Mouse (Mus musculus) kidney, postnatal 14 days (tissue): ENCODE data around the gene Cdca3.
A peak's percentile ranks its signal among the peaks of the same experiment; 100 is the strongest.

Source experiments
- DNase-seq: peaks from one replicate; pipeline ENCODE4 v3.0.0; 2022; ENCODE audit warnings: mixed read lengths

Cdca3 gene

DNA sequence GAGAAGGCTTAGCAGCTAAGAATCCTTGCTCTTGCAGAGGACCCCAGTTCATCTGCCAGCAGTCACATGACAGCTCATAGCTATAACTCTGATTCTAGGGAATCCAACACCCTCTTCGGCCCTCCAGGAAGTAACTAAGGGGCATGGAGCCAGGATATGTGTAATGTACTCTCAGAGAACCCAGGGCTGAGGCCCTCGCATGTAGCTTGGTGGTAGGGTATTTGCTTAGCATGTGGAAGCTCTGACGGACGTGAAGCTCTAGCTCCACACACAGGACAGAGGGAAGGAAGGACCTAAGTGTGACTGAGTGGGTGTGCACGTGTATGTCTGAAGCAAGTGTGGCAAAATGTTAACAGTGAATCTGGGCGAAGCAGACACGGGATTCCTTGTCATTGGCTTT is 7.1 kb downstream of the Cdca3 start:
- DNase-seq, result no peak

DNA sequence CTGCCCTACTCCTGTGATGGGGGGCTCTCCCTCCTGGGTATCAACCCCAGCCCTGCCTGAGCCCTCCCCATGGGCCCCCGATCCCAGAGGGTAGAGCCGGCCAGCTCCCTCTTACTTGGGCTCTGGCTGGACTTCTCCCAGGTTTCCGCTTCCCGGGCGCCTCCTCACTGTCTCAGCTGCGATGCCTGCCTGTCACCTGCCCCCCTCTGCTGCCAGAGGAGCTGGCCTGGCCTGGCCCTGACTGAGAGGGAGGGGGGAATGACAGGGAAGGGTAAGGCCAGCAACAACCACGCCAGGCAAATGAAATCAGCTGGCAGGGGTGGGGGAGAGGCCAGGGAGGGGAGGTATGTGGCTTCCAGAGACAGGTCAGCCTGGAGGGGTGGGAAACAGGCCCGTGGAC is 10.5 kb downstream of the Cdca3 start:
- DNase-seq, result no peak

DNA sequence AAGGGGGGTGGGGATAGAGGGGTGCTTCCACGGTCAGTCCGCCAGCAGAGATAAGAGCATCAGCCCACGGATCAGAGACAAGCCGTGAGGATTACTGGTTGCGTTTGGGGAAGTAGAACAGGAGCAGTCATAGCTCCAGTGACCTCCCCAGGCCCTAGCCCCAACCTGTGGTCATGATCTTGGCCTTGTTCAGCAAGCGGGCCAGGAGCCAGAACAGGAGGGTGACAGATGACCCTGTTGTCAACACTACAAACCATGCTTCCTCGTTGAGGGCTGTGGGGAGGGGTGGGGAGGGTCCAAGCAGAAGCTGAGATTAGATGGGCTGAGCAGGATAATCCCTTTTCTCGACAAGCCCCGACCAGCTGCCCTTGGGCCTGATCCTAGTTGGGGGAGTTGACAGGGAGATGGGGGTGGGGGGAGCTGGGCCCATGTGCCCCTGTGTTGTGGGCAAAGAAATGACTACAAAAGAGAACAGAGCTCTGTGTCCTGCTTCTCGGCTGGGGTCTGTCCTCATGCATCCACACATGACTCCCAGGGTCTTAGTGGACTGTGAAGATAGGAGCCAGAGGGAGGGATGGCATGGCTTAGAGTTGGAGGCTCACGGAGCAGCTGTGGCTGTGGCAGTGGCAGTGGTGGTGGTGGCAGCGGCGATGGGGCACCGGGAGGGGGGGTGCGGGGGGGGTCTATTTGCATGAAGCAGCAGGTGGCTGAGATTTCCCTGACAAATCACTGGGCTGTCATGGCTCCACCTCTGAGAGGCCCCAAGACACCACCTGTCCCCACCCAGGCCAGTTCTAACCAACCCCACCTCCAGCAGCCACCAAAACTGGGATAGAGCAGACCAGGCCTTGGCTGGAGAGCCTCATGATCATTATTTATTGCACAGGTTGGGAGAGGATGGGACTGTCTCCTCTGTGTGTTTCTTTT is 11.2 kb downstream of the Cdca3 start, which contains the start of gene Gnb3:
Gene Gnb3 (minus strand): TSS at position 35 of the 927 bp plus-strand sequence.
- DNase-seq, result no peak

DNA sequence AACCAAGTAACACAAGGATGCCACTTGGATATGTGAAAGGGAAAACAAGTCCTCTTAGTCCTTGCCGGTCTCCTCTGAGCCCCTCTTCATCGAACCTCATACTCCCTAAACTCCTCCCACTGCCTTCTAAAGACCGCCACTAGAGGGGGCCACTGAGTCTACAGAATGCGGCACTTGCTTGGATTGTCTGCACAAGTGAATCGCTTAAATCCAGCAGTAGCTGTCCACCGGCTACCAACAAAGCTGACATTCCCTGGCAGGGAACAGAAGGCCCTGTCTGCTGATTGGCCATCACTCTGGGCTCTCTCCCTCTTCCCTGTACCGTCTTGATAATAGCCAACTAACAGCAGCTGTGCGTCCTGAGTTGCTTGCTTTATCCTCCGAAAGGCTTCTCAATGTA is 18.0 kb downstream of the Cdca3 start:
- peak; percentile 92 for DNase-seq

DNA sequence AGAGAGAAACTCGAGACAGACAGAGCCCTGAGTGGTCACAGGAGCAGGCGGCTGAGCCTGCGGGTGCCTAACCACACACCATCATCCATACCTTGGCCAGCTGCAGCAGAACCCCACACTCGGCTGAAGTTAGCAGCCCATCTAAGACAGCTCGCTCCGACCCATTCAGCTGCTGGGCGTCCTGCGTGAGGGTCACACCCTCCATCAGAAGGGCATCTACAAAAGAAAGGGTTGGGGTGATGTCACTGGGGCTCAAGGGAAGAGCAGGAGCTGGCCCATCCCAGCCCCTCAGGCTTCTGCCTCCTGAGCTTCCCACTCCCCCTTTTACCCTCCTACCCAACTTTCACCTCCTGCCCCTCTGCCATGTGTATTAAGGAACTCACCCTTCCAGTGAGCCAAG is 21.2 kb downstream of the Cdca3 start:
- no peak for DNase-seq

DNA sequence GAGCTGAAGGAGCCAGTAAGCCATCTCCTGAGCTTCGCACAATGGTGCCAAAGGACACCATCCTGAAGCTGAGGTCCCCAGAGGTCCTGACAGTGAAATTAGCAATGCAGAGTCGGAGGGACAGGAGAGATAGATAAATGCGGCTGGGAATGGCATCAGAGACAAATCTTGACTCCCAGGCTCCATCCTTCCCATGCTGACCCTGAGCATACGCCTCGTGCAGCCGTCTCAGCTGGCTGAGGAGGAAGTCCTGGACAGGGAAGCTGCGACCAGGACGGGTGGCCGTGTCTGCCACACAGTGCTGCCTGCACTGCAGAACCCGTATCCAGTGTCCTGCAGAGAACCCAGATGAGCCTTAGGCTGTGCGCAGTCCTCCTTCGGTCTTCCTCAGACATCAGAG is 25.3 kb downstream of the Cdca3 start:
- DNase-seq, result no peak

DNA sequence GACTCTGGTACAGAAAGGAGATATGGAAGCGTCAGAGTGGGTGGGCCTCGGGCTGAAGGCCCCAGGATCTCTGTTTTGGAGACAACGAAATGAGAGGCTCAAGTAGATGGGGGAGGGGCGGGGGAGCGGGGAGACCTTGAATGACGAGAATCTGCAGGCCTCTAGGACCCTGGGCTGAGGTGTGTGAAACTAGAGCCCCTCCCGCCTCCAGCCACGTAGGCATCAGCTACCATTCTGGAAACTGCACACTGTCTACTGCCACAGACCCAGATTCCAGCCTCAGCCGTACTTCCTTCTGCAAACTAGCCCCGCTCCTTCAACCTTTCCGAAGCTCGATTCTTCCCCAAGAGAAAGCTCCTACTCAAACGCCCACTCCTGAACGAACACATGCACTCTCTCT is 27.0 kb downstream of the Cdca3 start:
- no peak for DNase-seq

- DNase-seq, result peak; percentile 82
Measured at GRCm38 (mm10) chr6:124856916-124857839, 27.8 kb downstream of the Cdca3 start, which contains the start of gene P3h3. Gene P3h3 (minus strand): TSS chr6:124857752.

- no peak for DNase-seq
Measured at GRCm38 (mm10) chr6:124857840-124858530, 28.6 kb downstream of the Cdca3 start.

DNA sequence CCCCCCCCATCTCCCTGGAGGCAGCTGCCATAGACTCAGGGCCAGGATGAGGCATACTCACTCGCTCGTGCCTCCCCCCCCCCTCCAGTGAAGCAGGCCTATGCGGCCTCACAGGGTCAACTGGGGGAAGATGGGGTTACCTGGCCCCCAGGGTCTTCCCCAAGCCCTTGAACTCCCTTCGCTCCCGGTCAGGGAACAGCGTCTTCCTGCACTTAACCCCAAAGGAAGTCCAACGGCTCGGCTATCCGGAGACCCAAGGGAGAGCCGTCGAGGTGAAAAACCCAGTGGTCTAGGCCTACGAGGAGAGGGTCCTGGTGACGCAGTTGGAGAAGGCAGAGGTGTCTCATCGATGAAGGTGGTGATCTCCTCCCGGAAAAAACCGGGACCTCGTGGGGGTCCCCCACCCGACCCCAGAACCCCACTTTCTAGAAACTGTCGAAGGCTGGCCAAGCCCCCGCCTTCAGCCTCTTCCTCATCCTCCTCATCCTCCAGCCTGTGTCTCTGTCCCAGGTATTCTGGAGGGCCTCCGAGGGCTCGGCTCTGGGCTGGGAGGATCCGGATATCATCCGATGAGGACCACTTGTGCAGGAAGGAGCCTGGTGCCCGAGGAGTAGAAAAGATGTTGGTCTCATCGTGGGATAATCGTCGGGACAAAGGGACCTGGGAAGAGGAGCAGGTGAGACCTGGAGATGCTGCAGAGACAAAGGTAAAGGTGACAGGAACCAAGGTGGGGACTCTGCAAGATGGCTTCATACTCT is 29.4 kb downstream of the Cdca3 start:
- DNase-seq, result no peak

- DNase-seq, result peak; percentile 87
Measured at GRCm38 (mm10) chr6:124859725-124860124, 30.4 kb downstream of the Cdca3 start.

- no peak for DNase-seq
Measured at GRCm38 (mm10) chr6:124860511-124860910, 31.2 kb downstream of the Cdca3 start.

DNA sequence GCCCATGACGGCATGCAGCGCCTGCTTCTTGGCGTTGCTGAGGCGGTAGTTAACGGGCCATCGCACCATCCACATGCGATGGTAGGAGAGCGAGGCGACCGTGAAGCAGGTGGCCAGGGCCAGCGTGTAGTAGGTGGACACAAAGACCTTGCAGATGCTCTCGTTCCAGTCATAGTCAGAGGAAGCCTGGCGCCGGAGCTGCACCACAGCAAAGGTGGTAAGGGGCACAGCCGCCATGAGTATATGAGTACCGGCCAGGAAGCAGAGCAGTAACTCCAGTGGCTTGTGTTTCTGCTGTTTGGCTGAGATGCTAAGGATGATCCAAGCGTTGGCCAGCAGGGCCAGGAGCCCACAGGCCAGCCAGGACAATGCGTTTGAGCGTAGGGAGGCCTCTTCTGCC is 31.9 kb downstream of the Cdca3 start:
- DNase-seq, result no peak

DNA sequence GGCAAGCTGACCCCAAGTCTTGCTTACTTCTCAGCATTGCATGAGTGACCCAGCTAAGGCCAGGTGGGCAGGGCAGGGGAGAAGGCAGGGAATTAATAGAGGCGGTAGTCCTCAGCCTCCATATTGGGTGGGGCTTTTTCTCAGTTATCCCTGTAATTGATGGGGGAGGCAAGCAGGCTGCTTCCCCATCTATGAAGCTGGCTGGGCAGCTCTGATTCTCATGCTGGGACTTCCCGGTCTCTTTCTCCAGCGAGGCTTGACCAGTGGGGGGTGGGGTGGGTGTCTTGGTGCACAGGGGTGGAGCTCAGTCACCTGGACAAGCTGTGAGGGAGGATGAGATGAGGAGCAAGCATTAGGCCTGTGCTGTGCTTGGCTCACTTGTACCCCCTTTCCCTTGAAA is 32.5 kb downstream of the Cdca3 start:
- DNase-seq, result no peak

DNA sequence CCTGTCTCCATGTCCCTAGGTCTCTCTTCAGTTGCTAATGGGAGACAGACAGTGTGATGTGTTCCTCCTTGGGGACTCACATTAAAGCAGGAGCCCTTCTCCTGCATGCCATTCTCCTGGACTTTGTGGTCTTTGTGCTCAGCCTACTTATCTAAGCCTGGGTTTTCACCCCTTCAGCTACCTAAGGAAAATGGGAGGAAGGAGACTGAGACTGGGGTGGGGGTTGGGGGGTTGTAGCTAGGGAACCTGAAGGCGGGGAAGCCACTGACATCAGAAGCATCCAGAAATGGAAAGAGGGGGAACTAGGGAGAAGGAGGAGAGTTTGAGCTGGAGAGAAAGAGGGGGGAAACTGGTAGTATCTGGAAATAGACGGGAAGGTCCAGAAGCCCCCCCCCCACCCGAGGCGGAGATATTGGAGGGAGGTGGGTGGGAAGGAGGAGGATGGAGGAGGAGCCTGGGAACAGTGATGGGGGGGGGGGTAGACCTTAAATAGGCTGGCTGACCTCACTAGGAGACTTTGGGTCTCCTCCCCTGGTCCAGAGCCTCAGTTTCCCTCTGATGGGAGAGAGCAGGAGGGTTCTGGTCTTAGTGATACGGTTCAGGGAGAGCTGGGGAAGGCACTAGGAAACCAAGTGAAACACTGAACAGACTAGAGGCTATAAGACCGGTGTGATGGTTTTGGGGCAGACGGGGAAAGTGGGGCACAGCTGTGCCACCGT is 33.2 kb downstream of the Cdca3 start:
- DNase-seq, result no peak

DNA sequence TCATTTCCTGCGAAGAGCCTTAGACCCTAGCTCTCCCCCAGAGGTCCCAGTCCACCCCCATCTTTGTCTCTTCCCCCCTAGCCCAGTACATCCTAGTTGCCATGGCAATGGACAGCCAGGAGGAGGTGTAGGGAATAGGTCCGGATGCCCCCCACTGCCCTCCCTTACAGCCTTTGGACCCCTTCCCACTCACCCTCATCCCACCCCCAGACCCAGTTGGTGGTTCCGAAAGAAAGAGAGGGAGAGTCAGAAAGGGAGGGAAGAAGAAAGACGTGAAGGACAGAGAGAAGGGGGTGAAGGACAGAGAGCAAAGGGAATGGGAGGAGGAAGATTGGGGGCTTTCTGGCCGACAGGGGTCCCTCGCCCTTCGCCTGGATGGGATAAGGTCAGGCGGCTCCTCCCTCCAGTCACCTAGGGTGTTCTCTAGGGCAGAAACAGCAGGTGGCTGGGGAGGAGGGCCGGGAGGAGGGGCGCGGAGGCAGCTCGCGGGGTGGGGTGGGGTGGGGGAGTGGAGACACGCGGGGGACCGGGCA is 33.8 kb downstream of the Cdca3 start:
- DNase-seq, result no peak

DNA sequence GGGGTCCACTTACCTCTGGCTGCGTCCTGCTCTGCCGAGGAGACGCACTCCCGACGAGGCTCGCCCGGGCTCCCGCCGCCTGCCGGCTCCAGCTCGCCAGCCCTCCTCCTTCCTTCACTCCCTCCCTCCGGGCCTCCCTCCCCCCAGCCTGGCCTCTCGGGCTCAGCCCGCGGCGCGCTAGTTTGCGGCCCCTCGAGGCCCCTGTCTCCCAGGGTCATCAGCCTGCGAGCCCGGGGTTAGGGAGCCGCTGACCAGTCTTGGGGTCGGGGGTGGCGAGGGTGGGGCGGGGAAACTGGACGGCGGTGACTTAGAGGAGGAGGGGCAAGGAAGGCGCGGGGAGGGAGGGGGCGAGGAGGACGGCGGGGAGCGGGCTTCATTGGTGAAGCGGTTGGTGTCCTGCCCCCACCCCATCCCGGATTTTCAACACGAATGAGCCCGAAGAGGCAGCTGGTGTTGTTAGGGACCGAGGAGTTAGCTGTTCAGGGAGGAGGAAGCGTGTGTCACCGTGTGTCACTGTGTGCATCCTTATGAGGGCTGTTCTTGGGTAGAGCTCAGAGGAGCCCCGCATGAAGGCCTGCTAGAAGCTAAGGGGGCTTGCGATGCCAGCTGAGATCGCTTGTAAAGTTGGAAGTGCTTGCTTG is 34.4 kb downstream of the Cdca3 start, which contains the start of gene Gpr162:
Gene Gpr162 (minus strand): TSS at position 326 of the 641 bp plus-strand sequence.
- peak; percentile 68 for DNase-seq

GRCm38 (mm10) chr6:124865766-124866362 is 36.5 kb downstream of the Cdca3 start:
- peak; percentile 29 for DNase-seq

GRCm38 (mm10) chr6:124866560-124866959 is 37.2 kb downstream of the Cdca3 start:
- DNase-seq, result no peak

DNA sequence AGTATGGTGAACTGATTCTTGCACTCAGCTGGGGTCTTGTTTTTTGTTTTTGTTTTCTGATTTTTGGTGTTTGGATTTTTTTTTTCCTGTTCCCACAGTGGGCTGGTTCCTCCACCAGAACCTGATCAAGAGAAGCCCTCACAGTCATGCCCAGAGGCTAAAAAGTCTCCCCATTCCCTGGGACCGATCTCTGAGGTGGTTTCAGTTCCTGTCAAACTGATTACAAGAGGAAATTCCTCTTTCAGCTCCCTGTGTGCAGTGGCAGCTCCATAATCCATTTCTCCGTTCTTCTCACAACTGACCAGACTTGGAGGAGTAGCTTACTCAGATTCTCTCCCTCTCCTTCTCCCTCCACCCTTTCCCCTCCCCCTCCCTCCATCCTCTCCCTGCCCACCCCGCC is 45.0 kb downstream of the Cdca3 start:
- no peak for DNase-seq
